Mouse (Mus musculus): Measurements from ENCODE around the gene Spint3. TPM values are rescaled to one million over a fixed set of nuclear protein-coding genes. Genes with fewer than 3 reads are reported as not detected.

The Spint3 gene
- polyA plus RNA-seq, 1 experiment, result not detected

GRCm38 (mm10) chr2:164542132-164542531 is 31.1 kb downstream of the Spint3 start:
- Histone ChIP-seq H3K9me3 (ENCODE audit: control insufficient read depth, low read length) (no peaks in the 10 kb centered on the region), H3K4me3 (replicated peaks) (no peak overlapping the region), H3K4me1 (ENCODE audit: control insufficient read depth) (no peaks in the 10 kb centered on the region), H3K27me3 (ENCODE audit: control insufficient read depth) (no peaks in the 10 kb centered on the region), H3K36me3 (ENCODE audit: control insufficient read depth) (no peaks in the 10 kb centered on the region)
- TF ChIP-seq TAL1 (IDR thresholded peaks at IDR 0.05; ENCODE audit: low read length), result no peak

GRCm38 (mm10) chr2:164540652-164541427 is 32.4 kb downstream of the Spint3 start:
- H3K27me3 ChIP-seq (ENCODE audit: control insufficient read depth), result no peaks in the 10 kb centered on the region
- H3K36me3 ChIP-seq (ENCODE audit: control insufficient read depth), result no peaks in the 10 kb centered on the region
- H3K9me3 ChIP-seq (ENCODE audit: control insufficient read depth, low read length), result no peaks in the 10 kb centered on the region
- H3K4me1 ChIP-seq (ENCODE audit: control insufficient read depth), result no peaks in the 10 kb centered on the region
- H3K4me3 ChIP-seq (replicated peaks), result no peak overlapping the region
- TF ChIP-seq TAL1 (IDR thresholded peaks at IDR 0.05; ENCODE audit: low read length) (no peak), GATA1 (IDR thresholded peaks at IDR 0.05; ENCODE audit: low read length) (no peak)

GRCm38 (mm10) chr2:164537003-164537402 is 36.3 kb downstream of the Spint3 start:
- H3K4me3 ChIP-seq (replicated peaks), result no peak overlapping the region
- peaks cover 2% of the 10 kb centered on the region for H3K4me1 ChIP-seq (ENCODE audit: control insufficient read depth)
- no peaks in the 10 kb centered on the region for H3K9me3 ChIP-seq (ENCODE audit: control insufficient read depth, low read length)
- no peaks in the 10 kb centered on the region for H3K27me3 ChIP-seq (ENCODE audit: control insufficient read depth)
- TF ChIP-seq GATA1 (IDR thresholded peaks at IDR 0.05; ENCODE audit: low read length) (no peak), TAL1 (IDR thresholded peaks at IDR 0.05; ENCODE audit: low read length) (no peak)
- no peaks in the 10 kb centered on the region for H3K36me3 ChIP-seq (ENCODE audit: control insufficient read depth)

- TF ChIP-seq TAL1 (IDR thresholded peaks at IDR 0.05; ENCODE audit: low read length), result no peak
- no peak for TF ChIP-seq GATA1 (IDR thresholded peaks at IDR 0.05; ENCODE audit: low read length)
- H3K27me3 ChIP-seq (ENCODE audit: control insufficient read depth), result no peaks in the 10 kb centered on the region
- H3K4me3 ChIP-seq (replicated peaks), result no peak overlapping the region
- H3K9me3 ChIP-seq (ENCODE audit: control insufficient read depth, low read length), result no peaks in the 10 kb centered on the region
- H3K4me1 ChIP-seq (ENCODE audit: control insufficient read depth), result peaks cover 7% of the 10 kb centered on the region
- H3K36me3 ChIP-seq (ENCODE audit: control insufficient read depth), result no peaks in the 10 kb centered on the region
Measured at GRCm38 (mm10) chr2:164534315-164534714, 38.9 kb downstream of the Spint3 start.

GRCm38 (mm10) chr2:164531169-164531568 is 42.1 kb downstream of the Spint3 start:
- TF ChIP-seq GATA1 (IDR thresholded peaks at IDR 0.05; ENCODE audit: low read length) (no peak), TAL1 (IDR thresholded peaks at IDR 0.05; ENCODE audit: low read length) (no peak)
- Histone ChIP-seq H3K36me3 (ENCODE audit: control insufficient read depth) (no peaks in the 10 kb centered on the region), H3K4me3 (replicated peaks) (no peak overlapping the region), H3K27me3 (ENCODE audit: control insufficient read depth) (no peaks in the 10 kb centered on the region), H3K9me3 (ENCODE audit: control insufficient read depth, low read length) (peaks cover 8% of the 10 kb centered on the region), H3K4me1 (ENCODE audit: control insufficient read depth) (peaks cover 7% of the 10 kb centered on the region)

GRCm38 (mm10) chr2:164528557-164528956 is 44.7 kb downstream of the Spint3 start:
- Histone ChIP-seq H3K4me1 (ENCODE audit: control insufficient read depth) (peaks cover 7% of the 10 kb centered on the region), H3K36me3 (ENCODE audit: control insufficient read depth) (no peaks in the 10 kb centered on the region), H3K27me3 (ENCODE audit: control insufficient read depth) (peaks cover 1% of the 10 kb centered on the region; the same call in 1 of the 2 replicates), H3K4me3 (replicated peaks) (no peak overlapping the region), H3K9me3 (ENCODE audit: control insufficient read depth, low read length) (peaks cover 13% of the 10 kb centered on the region)
- TF ChIP-seq TAL1 (IDR thresholded peaks at IDR 0.05; ENCODE audit: low read length) (no peak), GATA1 (IDR thresholded peaks at IDR 0.05; ENCODE audit: low read length) (no peak)

GRCm38 (mm10) chr2:164523301-164523773 is 49.9 kb downstream of the Spint3 start:
- H3K27me3 ChIP-seq (ENCODE audit: control insufficient read depth), result peaks cover 22% of the 10 kb centered on the region
- no peak for TF ChIP-seq TAL1 (IDR thresholded peaks at IDR 0.05; ENCODE audit: low read length)
- no peak for TF ChIP-seq GATA1 (IDR thresholded peaks at IDR 0.05; ENCODE audit: low read length)

GRCm38 (mm10) chr2:164522280-164522679 is 51.0 kb downstream of the Spint3 start:
- H3K9me3 ChIP-seq (ENCODE audit: control insufficient read depth, low read length), result peaks cover 13% of the 10 kb centered on the region
- H3K27me3 ChIP-seq (ENCODE audit: control insufficient read depth), result peaks cover 22% of the 10 kb centered on the region
- no peaks in the 10 kb centered on the region for H3K4me1 ChIP-seq (ENCODE audit: control insufficient read depth)
- no peaks in the 10 kb centered on the region for H3K36me3 ChIP-seq (ENCODE audit: control insufficient read depth)
- TF ChIP-seq TAL1 (IDR thresholded peaks at IDR 0.05; ENCODE audit: low read length), result no peak
- no peak for TF ChIP-seq GATA1 (IDR thresholded peaks at IDR 0.05; ENCODE audit: low read length)
- no peak overlapping the region for H3K4me3 ChIP-seq (replicated peaks)

More at GRCm38 (mm10) chr2:164523301-164523773, 49.9 kb downstream of the Spint3 start:
- Histone ChIP-seq H3K4me3 (replicated peaks) (no peak overlapping the region), H3K9me3 (ENCODE audit: control insufficient read depth, low read length) (peaks cover 13% of the 10 kb centered on the region), H3K36me3 (ENCODE audit: control insufficient read depth) (no peaks in the 10 kb centered on the region), H3K4me1 (ENCODE audit: control insufficient read depth) (no peaks in the 10 kb centered on the region)

GRCm38 (mm10) chr2:164521841-164522240 is 51.4 kb downstream of the Spint3 start:
- no peaks in the 10 kb centered on the region for H3K4me1 ChIP-seq (ENCODE audit: control insufficient read depth)
- H3K27me3 ChIP-seq (ENCODE audit: control insufficient read depth), result peaks cover 22% of the 10 kb centered on the region
- no peaks in the 10 kb centered on the region for H3K36me3 ChIP-seq (ENCODE audit: control insufficient read depth)
- TF ChIP-seq TAL1 (IDR thresholded peaks at IDR 0.05; ENCODE audit: low read length) (no peak), GATA1 (IDR thresholded peaks at IDR 0.05; ENCODE audit: low read length) (no peak)
- H3K4me3 ChIP-seq (replicated peaks), result no peak overlapping the region
- H3K9me3 ChIP-seq (ENCODE audit: control insufficient read depth, low read length), result peaks cover 12% of the 10 kb centered on the region

Data from erythroblast, embryonic 14.5 days (primary cell).